Mouse (Mus musculus) skeletal muscle tissue, postnatal 0 days (tissue): Measurements from ENCODE around the gene Vmn2r37. TPM values are rescaled to one million over a fixed set of nuclear protein-coding genes. Genes with fewer than 3 reads are reported as not detected.

Experiments
- polyA plus RNA-seq: library from polyadenylated mRNA; unstranded; fragments of >200 nt; fragmentation: Nextera tagmentation; extraction: Ambion mirVana; gene quantifications from 2 replicates; pipeline ENCODE4 v1.2.1, GENCODE M21; 2015

Gene Vmn2r37
- not detected in 2 replicates for polyA plus RNA-seq

DNA sequence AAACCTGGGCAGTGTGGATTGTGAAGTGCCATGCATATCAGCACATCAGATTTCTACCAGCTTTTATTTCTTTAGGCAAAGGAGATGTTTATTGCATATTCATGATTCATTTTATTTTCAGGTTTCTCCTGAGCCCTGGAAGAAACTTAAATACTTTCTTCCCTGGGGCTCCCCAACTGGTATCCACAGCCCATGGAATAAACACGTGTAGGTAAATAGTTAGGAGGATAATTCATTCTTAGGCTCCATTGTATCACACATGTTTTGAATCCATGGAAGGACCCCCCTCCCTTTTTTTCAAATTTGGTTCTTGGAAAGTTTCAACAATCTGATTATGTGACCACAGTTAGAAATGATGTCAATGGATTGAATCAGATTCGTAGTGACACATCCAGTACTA is at the start of gene Vmn2r37:
Gene Vmn2r37 (minus strand): TSS at position 101 of the 400 bp plus-strand sequence.

Other genes starting within 250 kb of the Vmn2r37 start
- not detected in 2 replicates for gene Vmn2r39, start 192.9 kb downstream of the Vmn2r37 start, polyA plus RNA-seq
- not detected in 2 replicates for gene Vmn2r38, start 125.8 kb downstream of the Vmn2r37 start, polyA plus RNA-seq